14 mouse cellular contexts compared by ENCODE assay signal in genomic region chr14:31137281-31137595, GRCm38 (mm10). TPM values are rescaled to one million over a fixed set of nuclear protein-coding genes. Genes with fewer than 3 reads are reported as not detected.
DNase-seq lines count a peak whose midpoint lies in the region; ATAC-seq and TF ChIP-seq lines count a peak whose summit lies in the region.
"Had no signal": no experiment of that assay in that cellular context is flagged by ENCODE, and none has a peak within 500 bp of the region (broad histone marks: within the 10 kb centered on the region; RNA-seq: fewer than 3 reads in every experiment).

No protein-coding gene starts in this region.

- TF ChIP-seq EP300 in heart, adult 2 months (IDR thresholded peaks at IDR 0.05; ENCODE audit: insufficient read depth, low read depth, low read length) = no peak

- H3K4me2 ChIP-seq in intestine, postnatal 0 days (replicated peaks; ENCODE audit: low read depth) = no peak overlapping the region
- H3K4me2 ChIP-seq in intestine, embryonic 16.5 days (ENCODE audit: low read depth, low read length) = no peak overlapping the region
- no peak overlapping the region for H3K4me2 ChIP-seq in lung, embryonic 14.5 days
- H3K4me2 ChIP-seq: forebrain, embryonic 15.5 days; midbrain, embryonic 12.5 days had no signal

- peak overlapping the region; percentile 49; the same call in 1 of the 2 replicates for H3K27ac ChIP-seq in heart, adult 2 months
- H3K27ac ChIP-seq in intestine, postnatal 0 days (ENCODE audit: low read depth, low read length) = peak overlapping the region; percentile 41
- H3K27ac ChIP-seq in intestine, embryonic 16.5 days (ENCODE audit: low read length) = no peak overlapping the region
- peak overlapping the region; percentile 40; the same call in 1 of the 2 replicates for H3K27ac ChIP-seq in lung, embryonic 14.5 days (ENCODE audit: low read depth)
- H3K27ac ChIP-seq: forebrain, embryonic 15.5 days; macrophage; midbrain, embryonic 12.5 days had no signal

- intact Hi-C loops in heart, adult 2 months (cut with DNase I) = no loop called here
- intact Hi-C loops in heart, postnatal 25 days (cut with DNase I) = no loop called here

- no peak for ATAC-seq in intestine, postnatal 0 days
- no peak for ATAC-seq in intestine, embryonic 16.5 days
- no peak for ATAC-seq in lung, embryonic 14.5 days (ENCODE audit: insufficient read depth)
- ATAC-seq: forebrain, embryonic 15.5 days had no signal

- no peaks in the 10 kb centered on the region for H3K9me3 ChIP-seq in intestine, postnatal 0 days (ENCODE audit: control insufficient read depth)
- no peaks in the 10 kb centered on the region for H3K9me3 ChIP-seq in intestine, embryonic 16.5 days (ENCODE audit: control insufficient read depth, low read length)
- H3K9me3 ChIP-seq in lung, embryonic 14.5 days (ENCODE audit: low read depth, low read length) = no peaks in the 10 kb centered on the region
- H3K9me3 ChIP-seq: forebrain, embryonic 15.5 days; midbrain, embryonic 12.5 days had no signal

- H3K4me3 ChIP-seq in heart, adult 2 months = no peak overlapping the region
- H3K4me3 ChIP-seq in intestine, postnatal 0 days (ENCODE audit: low read depth, low read length) = no peak overlapping the region
- no peak overlapping the region for H3K4me3 ChIP-seq in intestine, embryonic 16.5 days (ENCODE audit: low read length)
- H3K4me3 ChIP-seq in lung, embryonic 14.5 days (ENCODE audit: low read depth, low read length) = no peak overlapping the region
- H3K4me3 ChIP-seq: forebrain, embryonic 15.5 days; midbrain, embryonic 12.5 days had no signal

- TF ChIP-seq CTCF in heart, adult 2 months (IDR thresholded peaks at IDR 0.05) = no peak
- TF ChIP-seq CTCF in intestine, postnatal 0 days (IDR thresholded peaks at IDR 0.05; ENCODE audit: low read depth) = no peak
- no peak for TF ChIP-seq CTCF in lung, embryonic 14.5 days (IDR thresholded peaks at IDR 0.05; ENCODE audit: low read depth)

- WGBS in heart, adult 2 months = 69% methylated on average over 10 of the region's 10 CpGs
- 85% methylated on average over 10 of the region's 10 CpGs for WGBS in intestine, postnatal 0 days
- WGBS in intestine, embryonic 16.5 days = 87% methylated on average over 10 of the region's 10 CpGs
- 68% methylated on average over 10 of the region's 10 CpGs for WGBS in lung, embryonic 14.5 days

- DNase-seq in heart, adult 2 months = peak in 1 of 2 experiments; percentile 32
- no peak for DNase-seq in heart, postnatal 25 days (ENCODE audit: low spot score)
- no peak for DNase-seq in lung, embryonic 14.5 days
- no peak for DNase-seq in lung, postnatal 10 days
- DNase-seq in ZHBTc4 (ENCODE audit: low read depth, low spot score) = peak; percentile 39
- DNase-seq in ovary, postnatal 10 days (ENCODE audit: low spot score) = no peak
- DNase-seq: B cell, adult 2 months; gastrocnemius, postnatal 10 days; right cerebral cortex, postnatal 25 days had no signal

- H3K27me3 ChIP-seq in heart, adult 2 months (ENCODE audit: control insufficient read depth, insufficient read depth, low read length) = no peaks in the 10 kb centered on the region
- no peaks in the 10 kb centered on the region for H3K27me3 ChIP-seq in intestine, postnatal 0 days (replicated peaks; ENCODE audit: control insufficient read depth, insufficient read depth, low read length)
- H3K27me3 ChIP-seq in intestine, embryonic 16.5 days (replicated peaks; ENCODE audit: control insufficient read depth, insufficient read depth, low read length) = no peaks in the 10 kb centered on the region
- H3K27me3 ChIP-seq in lung, embryonic 14.5 days (ENCODE audit: insufficient read depth, low read length) = no peaks in the 10 kb centered on the region
- H3K27me3 ChIP-seq: forebrain, embryonic 15.5 days; midbrain, embryonic 12.5 days had no signal

- H3K9ac ChIP-seq in heart, adult 2 months (ENCODE audit: low read depth, low read length) = no peak overlapping the region
- no peak overlapping the region for H3K9ac ChIP-seq in intestine, postnatal 0 days (ENCODE audit: low read depth, low read length)
- H3K9ac ChIP-seq in intestine, embryonic 16.5 days (ENCODE audit: low read depth, low read length) = no peak overlapping the region
- no peak overlapping the region for H3K9ac ChIP-seq in lung, embryonic 14.5 days
- H3K9ac ChIP-seq: forebrain, embryonic 15.5 days; midbrain, embryonic 12.5 days had no signal

- H3K36me3 ChIP-seq in heart, adult 2 months (ENCODE audit: control insufficient read depth, insufficient read depth, low read length) = no peaks in the 10 kb centered on the region
- peaks cover 32% of the 10 kb centered on the region; the same call in 1 of the 2 replicates for H3K36me3 ChIP-seq in intestine, postnatal 0 days (ENCODE audit: control insufficient read depth, insufficient read depth)
- peaks cover 37% of the 10 kb centered on the region for H3K36me3 ChIP-seq in intestine, embryonic 16.5 days (ENCODE audit: control insufficient read depth, insufficient read depth, low read length)
- H3K36me3 ChIP-seq in lung, embryonic 14.5 days (ENCODE audit: insufficient read depth) = peaks cover 88% of the 10 kb centered on the region

- no peaks in the 10 kb centered on the region; the same call in none of the 2 replicates for H3K4me1 ChIP-seq in heart, adult 2 months (ENCODE audit: control insufficient read depth, insufficient read depth, low read length)
- H3K4me1 ChIP-seq in intestine, postnatal 0 days (replicated peaks; ENCODE audit: control insufficient read depth, insufficient read depth, low read length) = peaks cover 9% of the 10 kb centered on the region
- peaks cover 16% of the 10 kb centered on the region for H3K4me1 ChIP-seq in intestine, embryonic 16.5 days (ENCODE audit: control insufficient read depth, insufficient read depth, low read length)
- peaks cover 10% of the 10 kb centered on the region for H3K4me1 ChIP-seq in lung, embryonic 14.5 days (ENCODE audit: insufficient read depth)

- H3K79me2 ChIP-seq in heart, adult 2 months (replicated peaks; ENCODE audit: control insufficient read depth, insufficient read depth, low read length) = no peaks in the 10 kb centered on the region

- no peak for TF ChIP-seq POLR2A in heart, adult 2 months (IDR thresholded peaks at IDR 0.05; ENCODE audit: insufficient read depth, low read depth, low read length)

RNA-seq across cellular contexts. Expression of gene Nt5dc2, which starts 6.4 kb away (rescaled TPM):
- 10 to 100 TPM; 18.7 to 21.8 TPM for total RNA-seq in heart, adult 2 months (2021)
- 52.5 and 82.7 TPM in 2 replicates for polyA plus RNA-seq in heart, adult 2 months (2012; rRNA removed)
- 10 to 100 TPM; 18.2 to 22.6 TPM for total RNA-seq in heart, postnatal 25 days (2021)
- 31.2 and 34.9 TPM in 2 replicates for polyA plus RNA-seq in intestine, postnatal 0 days (2015; fragmentation: Nextera tagmentation; extraction: Ambion mirVana)
- polyA plus RNA-seq in intestine, embryonic 16.5 days (2015; fragmentation: Nextera tagmentation; extraction: Ambion mirVana) = 205 and 208 TPM in 2 replicates
- polyA plus RNA-seq in lung, embryonic 14.5 days (2014; fragmentation: Nextera tagmentation; extraction: Ambion mirVana) = 476 and 510 TPM in 2 replicates

RNA-seq across cellular contexts. Expression of gene Smim4, which starts 8.5 kb away (rescaled TPM):
- 10 to 100 TPM; 61.1 to 81.3 TPM for total RNA-seq in heart, adult 2 months (2021)
- 57.5 and 81.7 TPM in 2 replicates for polyA plus RNA-seq in heart, adult 2 months (2012; rRNA removed)
- 10 to 100 TPM; 60.2 to 61.0 TPM for total RNA-seq in heart, postnatal 25 days (2021)
- polyA plus RNA-seq in intestine, postnatal 0 days (2015; fragmentation: Nextera tagmentation; extraction: Ambion mirVana) = 127 and 132 TPM in 2 replicates
- polyA plus RNA-seq in intestine, embryonic 16.5 days (2015; fragmentation: Nextera tagmentation; extraction: Ambion mirVana) = 87.6 and 92.2 TPM in 2 replicates
- polyA plus RNA-seq in lung, embryonic 14.5 days (2014; fragmentation: Nextera tagmentation; extraction: Ambion mirVana) = 60.9 and 74.3 TPM in 2 replicates

RNA-seq across cellular contexts. Expression of gene Stab1, which starts 31.2 kb away (rescaled TPM):
- 10 to 100 TPM; 64.2 to 65.0 TPM for total RNA-seq in heart, adult 2 months (2021)
- 77.0 and 90.8 TPM in 2 replicates for polyA plus RNA-seq in heart, adult 2 months (2012; rRNA removed)
- total RNA-seq in heart, postnatal 25 days (2021) = 10 to 100 TPM; 76.4 to 76.8 TPM
- polyA plus RNA-seq in intestine, postnatal 0 days (2015; fragmentation: Nextera tagmentation; extraction: Ambion mirVana) = 20.6 and 23.1 TPM in 2 replicates
- polyA plus RNA-seq in intestine, embryonic 16.5 days (2015; fragmentation: Nextera tagmentation; extraction: Ambion mirVana) = 19.0 and 24.5 TPM in 2 replicates
- polyA plus RNA-seq in lung, embryonic 14.5 days (2014; fragmentation: Nextera tagmentation; extraction: Ambion mirVana) = 64.4 and 71.3 TPM in 2 replicates
